Mouse (Mus musculus): ENCODE data around the gene Faim2. TPM values are rescaled to one million over a fixed set of nuclear protein-coding genes. Genes with fewer than 3 reads are reported as not detected.

The Faim2 gene
- polyA plus RNA-seq, 1 experiment from 2014 or later: 0.08 TPM

DNA sequence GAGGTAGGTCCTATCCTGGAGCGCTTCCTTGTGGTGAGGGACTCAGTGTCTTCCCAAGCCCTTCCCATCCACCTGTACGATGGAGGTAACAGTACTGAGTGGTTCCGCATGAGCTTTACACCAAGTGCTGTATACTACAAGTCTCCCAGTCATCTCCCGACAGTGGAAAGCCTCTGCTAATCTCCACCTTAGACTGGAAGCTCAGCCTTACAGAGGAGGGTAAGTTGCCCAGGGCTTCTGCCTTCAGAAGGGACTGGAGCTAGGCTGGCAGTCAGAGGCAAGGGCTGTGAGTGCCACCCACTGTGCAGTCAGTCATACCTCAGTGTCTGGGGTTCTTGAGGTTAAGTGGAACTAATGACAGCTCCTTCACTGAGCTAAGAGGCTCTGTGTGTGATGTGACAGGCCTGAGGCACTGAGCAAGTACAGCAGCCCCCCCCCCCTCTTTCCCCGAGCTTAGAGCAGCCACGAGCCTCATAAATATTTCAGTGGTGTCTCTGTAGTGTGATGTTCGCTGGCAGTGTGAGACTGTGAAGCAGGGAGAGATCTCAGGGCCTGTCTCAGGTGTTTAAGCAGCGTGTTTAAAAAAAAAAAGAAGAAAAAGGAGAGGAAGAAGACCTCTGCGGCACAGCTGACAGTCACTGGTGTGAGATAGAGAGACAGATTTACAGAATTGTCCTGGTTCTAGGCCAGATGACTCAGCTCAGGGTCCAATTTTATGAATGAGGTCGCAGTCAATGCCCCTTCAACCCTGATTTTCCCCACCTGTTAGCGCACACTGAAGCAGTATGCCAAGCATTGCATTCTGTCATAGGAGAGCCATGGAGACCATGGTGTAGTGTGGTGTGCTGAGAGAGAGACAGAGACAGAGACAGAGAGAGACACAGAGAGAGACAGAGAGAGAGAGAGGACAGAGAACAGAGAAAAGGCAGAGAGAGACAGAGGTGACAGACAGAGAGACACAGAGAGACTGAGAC, 9.2 kb upstream of the Faim2 start:
- no peak overlapping the region for H3K27ac ChIP-seq
- H3K27me3 ChIP-seq (replicated peaks): peaks cover 8% of the 10 kb centered on the region; the same call in 1 of the 2 replicates
- H3K4me2 ChIP-seq: no peak overlapping the region
- no peak for ATAC-seq
- H3K9ac ChIP-seq: no peak overlapping the region
- no peak overlapping the region for H3K4me3 ChIP-seq
- H3K36me3 ChIP-seq: no peaks in the 10 kb centered on the region
- no peaks in the 10 kb centered on the region for H3K9me3 ChIP-seq (replicated peaks)
- H3K4me1 ChIP-seq: no peaks in the 10 kb centered on the region
- 55% methylated on average over 11 of the region's 11 CpGs for WGBS (ENCODE audit: insufficient replicate concordance)

DNA sequence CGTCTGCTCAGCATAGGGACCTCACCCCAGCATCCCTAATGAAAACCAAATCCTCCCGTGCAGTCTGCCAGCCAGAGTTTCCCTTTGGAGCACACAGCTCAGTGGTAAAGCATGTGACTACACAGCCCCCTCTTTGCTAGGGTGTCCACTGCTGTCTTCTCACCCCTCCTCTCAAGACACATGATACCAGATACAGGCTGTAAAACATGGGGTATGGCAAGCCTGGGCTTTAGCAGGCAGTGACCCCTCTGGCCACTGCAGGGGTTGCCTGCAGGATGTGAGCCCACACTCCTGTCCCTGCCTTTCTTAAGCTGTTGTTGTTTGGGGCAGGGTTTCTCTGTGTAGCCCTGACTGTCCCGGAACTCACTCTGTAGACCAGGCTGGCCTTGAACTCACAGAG, 4.1 kb upstream of the Faim2 start:
- no peak for ATAC-seq
- WGBS (ENCODE audit: insufficient replicate concordance): 46% methylated on average over 3 of the region's 3 CpGs

DNA sequence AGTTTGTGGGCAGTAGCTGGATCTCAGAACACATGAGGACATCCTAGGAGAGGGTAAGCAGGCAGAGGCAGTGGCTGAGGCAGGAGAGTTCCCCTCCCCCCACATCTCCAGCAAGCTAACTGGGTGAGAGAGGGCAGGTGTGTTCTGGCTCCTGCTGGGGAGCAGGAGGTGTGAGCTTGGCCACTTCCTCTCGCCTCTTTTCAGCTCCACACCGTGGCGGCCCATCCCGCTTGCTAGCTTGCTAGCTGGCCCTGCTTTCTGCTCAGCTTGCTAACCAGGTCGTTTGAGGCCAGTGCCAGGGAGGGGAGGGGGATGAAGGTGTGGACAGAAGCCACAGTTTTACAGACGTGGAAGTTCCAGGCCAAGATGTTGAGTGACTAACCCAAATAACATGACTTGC, 3.2 kb upstream of the Faim2 start:
- Histone ChIP-seq H3K27me3 (replicated peaks) (peaks cover 46% of the 10 kb centered on the region), H3K4me1 (no peaks in the 10 kb centered on the region), H3K9ac (no peak overlapping the region), H3K27ac (no peak overlapping the region), H3K36me3 (no peaks in the 10 kb centered on the region), H3K9me3 (replicated peaks) (no peaks in the 10 kb centered on the region), H3K4me2 (no peak overlapping the region), H3K4me3 (no peak overlapping the region)
- ATAC-seq: no peak
- WGBS (ENCODE audit: insufficient replicate concordance): 16% methylated on average over 6 of the region's 6 CpGs

More for the DNA sequence above, 4.1 kb upstream of the Faim2 start:
- no peak overlapping the region for H3K9ac ChIP-seq
- no peak overlapping the region for H3K4me2 ChIP-seq
- peaks cover 52% of the 10 kb centered on the region for H3K27me3 ChIP-seq (replicated peaks)
- no peak overlapping the region for H3K27ac ChIP-seq
- no peaks in the 10 kb centered on the region for H3K36me3 ChIP-seq
- H3K9me3 ChIP-seq (replicated peaks): no peaks in the 10 kb centered on the region
- no peaks in the 10 kb centered on the region for H3K4me1 ChIP-seq
- H3K4me3 ChIP-seq: no peak overlapping the region

DNA sequence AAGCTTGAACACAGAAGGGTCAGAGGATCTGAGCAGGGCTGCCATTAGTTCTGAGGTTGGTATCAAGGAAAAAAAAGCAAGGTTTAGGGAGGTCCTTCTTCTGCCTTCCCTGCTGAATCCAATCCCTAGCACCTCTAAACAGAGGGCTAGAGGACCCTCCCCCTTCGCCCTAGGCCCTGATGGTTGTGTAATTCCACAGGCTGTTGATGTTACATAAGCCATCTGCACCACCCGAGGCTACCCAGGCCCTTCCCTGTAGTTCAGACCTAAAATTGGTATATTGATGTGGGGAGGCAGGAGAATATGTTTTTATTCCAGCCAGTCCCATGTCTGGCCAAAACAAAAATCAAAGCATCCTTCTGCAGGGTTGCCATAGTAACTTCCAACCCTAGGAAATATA, 1.3 kb downstream of the Faim2 start:
- H3K9me3 ChIP-seq (replicated peaks): no peaks in the 10 kb centered on the region
- WGBS (ENCODE audit: insufficient replicate concordance): 37% methylated on average over 2 of the region's 2 CpGs
- H3K27me3 ChIP-seq (replicated peaks): peaks cover 74% of the 10 kb centered on the region

DNA sequence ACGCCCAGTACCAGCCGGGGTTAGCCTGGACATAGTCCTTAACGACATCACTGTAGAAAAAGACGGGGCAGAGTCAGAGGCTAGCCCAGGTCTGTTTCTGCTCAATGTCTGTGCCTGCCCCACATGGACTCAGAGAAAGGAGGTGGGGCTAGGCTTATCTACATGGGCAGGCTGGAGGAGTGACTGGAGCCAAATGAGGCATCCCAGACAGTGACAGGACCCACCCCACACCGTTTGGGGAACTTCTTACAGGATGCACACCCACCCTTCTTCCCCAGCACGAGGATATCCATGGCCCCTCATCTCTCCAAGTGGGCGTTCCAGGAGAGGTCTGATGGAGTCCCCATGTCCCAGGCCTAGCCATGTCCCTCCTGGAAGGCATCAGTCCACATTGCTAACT, 7.7 kb downstream of the Faim2 start:
- Histone ChIP-seq H3K4me1 (no peaks in the 10 kb centered on the region), H3K27me3 (replicated peaks) (peaks cover 61% of the 10 kb centered on the region), H3K9ac (no peak overlapping the region), H3K36me3 (no peaks in the 10 kb centered on the region), H3K9me3 (replicated peaks) (no peaks in the 10 kb centered on the region), H3K4me3 (no peak overlapping the region), H3K4me2 (no peak overlapping the region), H3K27ac (no peak overlapping the region)
- 39% methylated on average over 7 of the region's 7 CpGs for WGBS (ENCODE audit: insufficient replicate concordance)
- ATAC-seq: no peak

More for the DNA sequence above, 1.3 kb downstream of the Faim2 start:
- Histone ChIP-seq H3K4me2 (no peak overlapping the region), H3K27ac (no peak overlapping the region), H3K4me3 (no peak overlapping the region), H3K9ac (no peak overlapping the region), H3K36me3 (no peaks in the 10 kb centered on the region), H3K4me1 (no peaks in the 10 kb centered on the region)
- no peak for ATAC-seq

DNA sequence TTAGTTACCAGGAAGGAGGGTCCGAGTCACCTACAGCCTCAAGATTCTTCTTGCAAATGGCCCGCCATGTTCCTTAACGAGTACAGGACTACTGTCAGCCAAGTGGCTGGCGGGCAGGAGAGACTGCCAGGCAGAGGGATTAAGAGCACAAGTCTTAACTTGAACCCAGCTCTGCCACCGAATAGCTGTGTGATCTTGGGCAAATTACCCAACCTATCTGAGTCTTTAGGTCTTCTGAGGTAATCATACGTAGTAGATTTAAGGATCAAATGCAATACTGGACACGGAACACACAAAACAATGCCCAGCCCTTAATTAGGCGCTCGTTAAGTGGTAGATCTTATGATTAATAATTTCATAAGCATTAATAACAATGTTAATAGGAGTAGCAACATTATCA, 8.3 kb downstream of the Faim2 start:
- Histone ChIP-seq H3K27me3 (replicated peaks) (peaks cover 61% of the 10 kb centered on the region), H3K4me1 (no peaks in the 10 kb centered on the region), H3K4me3 (no peak overlapping the region), H3K27ac (no peak overlapping the region), H3K4me2 (no peak overlapping the region), H3K9me3 (replicated peaks) (no peaks in the 10 kb centered on the region), H3K36me3 (no peaks in the 10 kb centered on the region), H3K9ac (no peak overlapping the region)
- WGBS (ENCODE audit: insufficient replicate concordance): 71% methylated on average over 9 of the region's 9 CpGs
- no peak for ATAC-seq

DNA sequence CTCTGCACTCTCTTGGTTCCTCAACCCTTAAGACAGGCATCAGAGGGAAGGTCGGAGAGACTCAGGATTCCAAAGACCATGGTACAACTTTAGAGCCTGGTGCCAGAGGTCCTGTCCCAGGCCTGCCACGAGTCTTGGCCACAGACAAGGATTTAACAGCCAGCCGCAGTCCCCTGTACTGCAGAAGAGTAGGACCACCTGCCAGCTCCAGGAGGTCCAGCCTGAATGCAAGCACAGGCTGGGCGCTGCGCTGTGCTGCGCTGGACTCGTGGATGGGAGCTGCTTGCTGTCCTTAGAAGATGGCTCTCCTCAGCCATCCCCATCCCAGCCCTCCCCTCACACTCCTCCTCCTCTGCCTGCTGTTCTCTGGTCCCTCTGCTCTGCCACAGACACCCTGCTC, 10.2 kb downstream of the Faim2 start:
- H3K4me1 ChIP-seq: no peaks in the 10 kb centered on the region

DNA sequence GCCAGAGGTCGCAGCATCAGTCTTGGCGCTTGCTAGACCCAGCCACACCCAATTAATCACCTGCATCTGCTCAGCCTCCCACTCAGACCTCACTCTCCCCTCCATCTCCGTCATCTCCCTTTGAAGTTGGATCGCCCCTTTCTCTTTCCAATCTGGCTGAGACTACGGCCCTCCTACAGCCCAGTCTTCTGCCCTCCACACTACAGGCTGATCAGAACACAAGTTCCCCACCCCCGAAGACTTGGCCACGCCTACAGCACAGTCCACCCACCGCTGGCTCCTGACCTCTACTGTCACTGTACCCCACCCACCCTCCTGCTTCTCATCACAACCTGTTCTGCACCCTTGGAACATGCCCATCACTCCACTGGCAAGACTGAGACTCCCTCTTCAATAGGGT, 11.2 kb downstream of the Faim2 start:
- 50% methylated on average over 8 of the region's 8 CpGs for WGBS (ENCODE audit: insufficient replicate concordance)
- H3K27ac ChIP-seq: no peak overlapping the region
- H3K9me3 ChIP-seq (replicated peaks): no peaks in the 10 kb centered on the region
- ATAC-seq: no peak
- H3K27me3 ChIP-seq (replicated peaks): peaks cover 53% of the 10 kb centered on the region
- H3K4me3 ChIP-seq: no peak overlapping the region
- no peak overlapping the region for H3K9ac ChIP-seq
- H3K4me2 ChIP-seq: no peak overlapping the region
- no peaks in the 10 kb centered on the region for H3K4me1 ChIP-seq
- no peaks in the 10 kb centered on the region for H3K36me3 ChIP-seq

More for the DNA sequence above, 10.2 kb downstream of the Faim2 start:
- H3K27me3 ChIP-seq (replicated peaks): peaks cover 54% of the 10 kb centered on the region
- H3K9me3 ChIP-seq (replicated peaks): no peaks in the 10 kb centered on the region
- 63% methylated on average over 7 of the region's 7 CpGs for WGBS (ENCODE audit: insufficient replicate concordance)
- ATAC-seq: no peak
- no peak overlapping the region for H3K4me2 ChIP-seq
- H3K36me3 ChIP-seq: no peaks in the 10 kb centered on the region
- H3K9ac ChIP-seq: no peak overlapping the region
- H3K27ac ChIP-seq: no peak overlapping the region
- H3K4me3 ChIP-seq: no peak overlapping the region

DNA sequence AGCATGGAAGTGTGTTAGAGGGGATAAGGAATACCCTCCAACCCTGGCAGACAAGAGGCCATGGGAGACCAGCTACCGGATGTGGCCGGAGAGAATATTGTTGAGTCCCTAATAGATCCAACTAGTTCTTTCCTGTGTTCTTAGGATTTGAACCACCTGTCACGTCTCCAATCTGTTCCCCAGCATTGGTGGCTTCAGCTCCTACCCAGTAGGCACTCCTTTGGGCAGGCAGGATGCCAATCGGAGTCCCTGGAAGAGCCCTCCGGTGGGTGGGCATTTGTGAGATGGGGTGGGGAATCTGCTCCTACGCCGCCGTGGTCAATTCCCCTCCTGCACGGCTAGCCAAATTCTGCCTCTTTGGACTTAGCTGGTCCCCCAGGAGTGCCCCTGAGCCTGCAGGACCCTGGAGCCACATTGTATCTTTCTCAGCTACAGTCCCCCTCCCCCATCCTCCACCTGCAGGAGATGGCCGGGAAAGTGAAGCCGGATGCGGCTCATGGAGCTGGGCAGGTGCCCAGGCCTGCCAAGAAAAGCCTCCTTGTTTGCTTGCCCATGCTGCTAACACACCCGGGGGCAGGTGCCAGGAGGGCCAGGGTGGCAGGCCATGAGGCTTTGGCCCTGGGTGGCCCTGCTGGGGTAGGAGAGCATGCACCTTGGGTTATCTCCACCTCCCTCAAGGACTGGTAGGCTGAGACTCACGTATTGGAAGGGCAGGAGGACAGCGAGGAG, 16.0 kb downstream of the Faim2 start:
- no peak for ATAC-seq
- Histone ChIP-seq H3K9me3 (replicated peaks) (no peaks in the 10 kb centered on the region), H3K4me3 (no peak overlapping the region), H3K4me1 (no peaks in the 10 kb centered on the region), H3K4me2 (no peak overlapping the region), H3K9ac (no peak overlapping the region), H3K27me3 (replicated peaks) (peaks cover 41% of the 10 kb centered on the region; the same call in 1 of the 2 replicates), H3K27ac (no peak overlapping the region), H3K36me3 (no peaks in the 10 kb centered on the region)
- 71% methylated on average over 15 of the region's 15 CpGs for WGBS (ENCODE audit: insufficient replicate concordance)

DNA sequence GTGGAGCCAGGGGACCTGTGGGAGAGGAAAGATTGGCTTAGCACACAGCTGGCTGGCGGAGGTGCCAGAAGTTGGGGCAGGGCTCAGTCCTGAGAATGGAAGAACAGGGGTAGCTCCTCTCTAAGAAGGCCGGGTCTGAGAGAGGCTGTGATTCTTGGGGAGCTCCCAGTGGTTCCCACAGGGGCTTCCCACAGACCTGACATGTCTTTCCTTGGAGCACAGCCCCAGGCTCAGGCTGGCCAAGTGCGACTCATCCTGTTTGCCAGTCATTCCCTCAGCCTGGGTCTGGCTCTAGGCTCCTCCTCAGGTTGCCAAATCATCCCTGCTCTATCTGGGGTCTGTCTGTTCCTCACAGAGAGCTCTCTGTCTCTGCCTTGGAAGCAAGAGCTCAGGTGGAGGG, 17.3 kb downstream of the Faim2 start:
- Histone ChIP-seq H3K4me2 (no peak overlapping the region), H3K9ac (no peak overlapping the region), H3K36me3 (no peaks in the 10 kb centered on the region), H3K4me3 (no peak overlapping the region), H3K4me1 (peaks cover 8% of the 10 kb centered on the region; the same call in 1 of the 2 replicates), H3K27me3 (replicated peaks) (peaks cover 37% of the 10 kb centered on the region; the same call in 1 of the 2 replicates), H3K27ac (no peak overlapping the region), H3K9me3 (replicated peaks) (no peaks in the 10 kb centered on the region)
- no peak for ATAC-seq
- WGBS (ENCODE audit: insufficient replicate concordance): 62% methylated on average over 3 of the region's 3 CpGs

DNA sequence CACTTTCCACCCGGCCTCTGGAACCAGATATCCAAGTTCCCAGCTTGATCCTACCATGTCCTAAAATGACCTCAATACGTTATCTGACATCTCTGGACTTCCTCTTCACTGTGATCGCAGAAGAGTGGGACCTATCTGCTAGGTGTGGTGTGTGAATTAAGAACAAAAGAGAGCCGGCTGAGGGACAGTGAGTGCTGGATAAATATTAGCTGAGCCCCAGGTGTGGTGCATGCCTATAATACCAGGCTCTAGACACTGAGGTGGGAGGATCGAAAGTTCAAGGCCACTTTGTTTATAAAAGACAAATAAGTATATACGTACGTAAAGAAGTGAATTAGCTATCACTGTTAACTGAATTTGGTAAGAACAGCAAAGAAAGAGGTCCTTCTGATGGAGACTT, 18.1 kb downstream of the Faim2 start:
- no peak overlapping the region for H3K4me2 ChIP-seq
- 43% methylated on average over 7 of the region's 7 CpGs for WGBS (ENCODE audit: insufficient replicate concordance)

More for the DNA sequence above, 18.1 kb downstream of the Faim2 start:
- peaks cover 35% of the 10 kb centered on the region; the same call in 1 of the 2 replicates for H3K27me3 ChIP-seq (replicated peaks)
- H3K36me3 ChIP-seq: no peaks in the 10 kb centered on the region
- H3K27ac ChIP-seq: no peak overlapping the region
- ATAC-seq: no peak
- H3K9me3 ChIP-seq (replicated peaks): no peaks in the 10 kb centered on the region
- H3K9ac ChIP-seq: no peak overlapping the region
- H3K4me3 ChIP-seq: no peak overlapping the region
- H3K4me1 ChIP-seq: peaks cover 8% of the 10 kb centered on the region; the same call in 1 of the 2 replicates
